Mouse (Mus musculus): ENCODE measurements around the gene BC029722. TPM values are rescaled to one million over a fixed set of nuclear protein-coding genes. Genes with fewer than 3 reads are reported as not detected.

Gene BC029722
- polyA plus RNA-seq, 1 experiment from 2014 or later, result 6.0 TPM

DNA sequence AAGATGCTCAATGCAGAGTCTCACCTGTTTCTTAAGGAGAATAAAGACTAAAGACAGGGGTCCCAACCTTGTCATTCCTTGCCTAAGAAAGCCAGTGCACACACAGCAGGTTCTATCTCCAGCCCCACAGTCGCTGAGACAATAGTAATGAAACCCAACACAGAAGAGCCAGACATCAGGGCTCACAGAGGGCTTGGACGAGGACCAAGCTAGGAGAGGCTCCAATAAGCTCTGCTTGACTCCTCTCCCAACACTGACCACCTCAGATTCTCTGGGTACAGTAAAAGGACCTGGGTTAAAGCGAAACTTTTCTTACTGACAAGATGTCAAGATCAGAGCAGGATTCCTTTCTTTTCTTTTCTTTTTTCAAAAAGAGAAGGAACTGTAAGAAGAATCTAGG, 20.6 kb downstream of the BC029722 start:
- 34% methylated on average over 3 of the region's 3 CpGs for WGBS (ENCODE audit: insufficient replicate concordance)
- Histone ChIP-seq H3K4me3 (no peak overlapping the region), H3K36me3 (no peaks in the 10 kb centered on the region), H3K4me2 (no peak overlapping the region), H3K4me1 (no peaks in the 10 kb centered on the region), H3K9ac (no peak overlapping the region), H3K27me3 (replicated peaks) (peaks cover 45% of the 10 kb centered on the region), H3K27ac (no peak overlapping the region), H3K9me3 (replicated peaks) (no peaks in the 10 kb centered on the region)
- no peak for ATAC-seq

DNA sequence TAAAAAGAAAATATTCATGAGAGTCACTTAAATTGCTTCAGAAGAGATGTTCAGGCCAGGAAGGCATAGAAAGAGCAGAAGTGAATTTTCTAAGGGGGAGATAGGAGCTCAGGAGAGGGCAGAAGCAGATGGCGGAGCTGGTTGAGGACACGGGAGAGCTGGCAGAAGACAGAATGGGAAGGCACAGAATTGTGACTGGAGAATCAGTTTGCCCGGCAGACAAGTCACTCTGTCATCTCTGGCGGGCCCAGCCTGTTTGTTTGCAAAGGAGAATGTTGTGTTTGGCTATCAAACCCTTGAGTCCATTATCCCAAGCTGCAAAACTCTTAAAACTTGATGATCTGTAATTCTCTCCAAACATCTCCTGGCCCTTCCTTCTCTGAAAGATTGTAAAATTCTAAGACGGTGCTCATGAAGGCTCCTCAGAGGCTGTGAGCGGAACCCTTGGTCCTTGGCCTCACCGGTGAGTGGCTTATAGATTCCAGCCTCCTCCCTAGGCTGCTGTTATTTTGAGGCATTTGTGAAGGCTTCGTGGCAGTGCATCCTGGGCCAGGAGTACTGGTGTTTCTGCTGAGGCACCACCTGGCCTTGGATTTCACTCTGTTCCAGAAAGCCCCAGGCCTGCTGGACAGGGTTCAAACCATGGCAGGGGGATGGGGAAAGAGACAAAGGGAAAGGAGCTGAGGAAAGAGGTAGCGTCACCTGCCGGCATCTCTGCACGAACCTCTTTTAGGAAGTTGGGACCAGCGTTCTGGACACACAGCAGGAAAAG, 24.4 kb downstream of the BC029722 start:
- ATAC-seq, result no peak
- H3K4me3 ChIP-seq, result no peak overlapping the region
- 73% methylated on average over 12 of the region's 12 CpGs for WGBS (ENCODE audit: insufficient replicate concordance)
- H3K36me3 ChIP-seq, result no peaks in the 10 kb centered on the region
- H3K27me3 ChIP-seq (replicated peaks), result peaks cover 41% of the 10 kb centered on the region
- no peak overlapping the region for H3K27ac ChIP-seq
- H3K4me2 ChIP-seq, result no peak overlapping the region
- H3K4me1 ChIP-seq, result no peaks in the 10 kb centered on the region
- H3K9me3 ChIP-seq (replicated peaks), result no peaks in the 10 kb centered on the region
- H3K9ac ChIP-seq, result no peak overlapping the region

DNA sequence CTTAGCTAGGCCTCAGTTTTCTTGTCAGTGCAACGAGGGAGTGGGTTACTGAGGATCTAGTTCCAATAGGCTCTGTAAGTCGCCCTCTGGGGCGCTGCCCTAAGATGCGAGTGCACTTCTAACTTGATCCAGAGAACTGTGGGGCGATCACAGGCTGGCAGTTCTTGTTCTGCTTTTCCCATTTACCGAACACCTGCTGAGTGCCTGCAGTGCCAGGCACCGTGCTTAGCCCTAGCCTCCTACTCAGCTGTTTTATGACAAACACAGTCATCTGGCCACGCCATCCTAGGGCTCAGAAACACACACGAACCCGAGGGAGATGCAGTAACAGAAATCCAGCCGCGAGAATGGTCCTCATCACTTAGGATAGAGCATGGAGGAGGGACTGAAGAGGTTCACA, 26.3 kb downstream of the BC029722 start:
- Histone ChIP-seq H3K4me3 (no peak overlapping the region), H3K4me2 (0 out of 2 replicates have a peak overlapping the region, but pooled peaks have one; percentile 0), H3K9ac (no peak overlapping the region), H3K27ac (no peak overlapping the region), H3K4me1 (no peaks in the 10 kb centered on the region), H3K9me3 (replicated peaks) (no peaks in the 10 kb centered on the region), H3K27me3 (replicated peaks) (peaks cover 39% of the 10 kb centered on the region), H3K36me3 (no peaks in the 10 kb centered on the region)
- 37% methylated on average over 12 of the region's 12 CpGs for WGBS (ENCODE audit: insufficient replicate concordance)
- ATAC-seq, result no peak

DNA sequence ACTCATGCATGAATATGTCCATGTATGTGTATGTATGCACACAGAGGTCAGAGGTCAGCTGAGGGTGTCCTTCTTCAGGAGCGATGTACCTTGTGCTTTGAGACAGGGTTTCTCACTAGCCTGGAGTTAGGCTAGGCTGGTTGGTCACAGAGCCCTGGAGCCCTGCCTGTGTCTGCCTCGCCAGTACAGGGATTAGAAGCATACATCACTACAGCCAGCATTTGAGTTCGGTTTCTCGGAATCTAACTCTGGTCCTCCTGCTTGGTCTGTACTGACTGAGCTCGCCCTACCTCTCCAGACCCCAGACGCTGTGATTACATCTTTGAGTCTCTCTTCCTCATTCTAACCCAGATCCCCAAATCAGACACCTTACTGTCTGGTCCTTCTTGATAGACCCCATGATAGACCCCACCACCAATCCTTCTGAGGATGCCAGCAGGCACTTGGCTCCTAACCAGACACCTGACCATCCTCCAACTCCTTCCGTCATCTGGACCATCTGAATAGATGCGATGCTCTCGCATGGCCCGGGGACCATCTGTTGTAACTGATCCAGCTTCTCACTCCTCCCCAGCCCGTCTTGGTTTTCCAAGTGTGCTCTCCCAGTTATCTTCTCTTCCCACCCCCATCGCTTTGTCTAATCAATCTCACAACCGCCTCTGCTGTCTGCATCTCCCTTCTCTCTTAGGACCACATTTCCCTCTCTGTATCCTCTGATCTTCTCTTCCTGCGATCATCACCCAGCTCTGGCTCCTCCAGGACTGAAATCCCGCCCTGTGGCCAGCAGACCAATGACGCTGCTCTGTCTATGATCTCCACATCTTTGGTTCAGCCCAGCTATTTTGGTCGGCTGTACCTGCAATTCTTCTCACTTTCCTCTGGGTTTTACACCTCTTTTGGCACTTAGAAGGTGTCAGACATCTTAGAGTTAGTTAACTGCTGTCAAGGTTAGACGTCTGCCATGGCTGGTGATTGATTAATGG, 31.0 kb downstream of the BC029722 start:
- 50% methylated on average over 18 of the region's 18 CpGs for WGBS (ENCODE audit: insufficient replicate concordance)
- peaks cover 46% of the 10 kb centered on the region for H3K27me3 ChIP-seq (replicated peaks)
- H3K9ac ChIP-seq, result no peak overlapping the region
- H3K36me3 ChIP-seq, result no peaks in the 10 kb centered on the region
- ATAC-seq, result no peak
- H3K4me3 ChIP-seq, result no peak overlapping the region
- H3K27ac ChIP-seq, result no peak overlapping the region
- no peaks in the 10 kb centered on the region for H3K9me3 ChIP-seq (replicated peaks)
- no peaks in the 10 kb centered on the region for H3K4me1 ChIP-seq
- no peak overlapping the region for H3K4me2 ChIP-seq

DNA sequence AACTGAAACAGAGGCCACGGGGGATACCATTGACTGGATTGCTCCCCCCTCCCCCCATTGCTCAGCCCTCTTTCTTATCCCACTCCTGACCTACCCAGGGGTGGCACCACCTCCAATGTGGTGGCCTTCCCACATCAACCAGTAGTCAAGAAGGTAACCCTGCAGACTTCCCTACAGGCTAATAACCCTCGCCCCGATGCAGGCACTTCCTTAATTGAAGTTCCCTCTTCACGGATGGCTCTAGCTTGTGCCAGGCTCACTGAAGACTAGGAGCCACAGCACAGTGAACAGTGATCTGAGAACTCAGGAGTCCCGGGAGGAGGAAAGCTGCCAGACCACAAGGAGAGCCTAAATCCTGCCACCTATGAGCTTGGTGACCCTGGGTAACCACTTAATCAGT, 32.3 kb downstream of the BC029722 start:
- Histone ChIP-seq H3K27me3 (replicated peaks) (peaks cover 52% of the 10 kb centered on the region), H3K4me1 (no peaks in the 10 kb centered on the region), H3K36me3 (no peaks in the 10 kb centered on the region), H3K4me2 (no peak overlapping the region), H3K27ac (no peak overlapping the region), H3K4me3 (no peak overlapping the region), H3K9ac (no peak overlapping the region), H3K9me3 (replicated peaks) (no peaks in the 10 kb centered on the region)
- WGBS (ENCODE audit: insufficient replicate concordance), result 33% methylated on average over 5 of the region's 5 CpGs
- no peak for ATAC-seq

DNA sequence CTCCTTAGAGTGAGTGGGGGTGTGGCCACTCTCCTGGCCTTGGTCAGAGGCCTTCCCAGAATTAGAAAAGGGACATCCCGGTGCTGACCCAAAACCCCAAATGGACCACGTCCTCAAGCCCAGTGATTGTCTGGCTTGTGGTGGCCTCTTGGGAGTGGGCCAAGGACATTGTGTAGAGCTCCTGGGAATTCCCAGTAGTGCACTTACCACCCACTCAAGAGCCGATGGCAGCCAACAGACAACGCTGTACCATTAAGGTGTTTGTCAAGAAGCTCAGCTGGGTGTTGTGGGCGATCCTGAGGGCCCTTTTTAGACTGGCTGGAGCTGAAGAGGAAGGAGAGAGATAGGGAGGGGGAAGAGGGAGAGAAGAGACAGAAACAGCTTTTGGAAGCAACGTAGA, 34.7 kb downstream of the BC029722 start:
- Histone ChIP-seq H3K36me3 (no peaks in the 10 kb centered on the region), H3K4me3 (no peak overlapping the region), H3K27me3 (replicated peaks) (peaks cover 45% of the 10 kb centered on the region), H3K4me1 (no peaks in the 10 kb centered on the region), H3K9ac (no peak overlapping the region), H3K4me2 (no peak overlapping the region), H3K27ac (no peak overlapping the region), H3K9me3 (replicated peaks) (no peaks in the 10 kb centered on the region)
- 65% methylated on average over 6 of the region's 6 CpGs for WGBS (ENCODE audit: insufficient replicate concordance)
- ATAC-seq, result no peak

DNA sequence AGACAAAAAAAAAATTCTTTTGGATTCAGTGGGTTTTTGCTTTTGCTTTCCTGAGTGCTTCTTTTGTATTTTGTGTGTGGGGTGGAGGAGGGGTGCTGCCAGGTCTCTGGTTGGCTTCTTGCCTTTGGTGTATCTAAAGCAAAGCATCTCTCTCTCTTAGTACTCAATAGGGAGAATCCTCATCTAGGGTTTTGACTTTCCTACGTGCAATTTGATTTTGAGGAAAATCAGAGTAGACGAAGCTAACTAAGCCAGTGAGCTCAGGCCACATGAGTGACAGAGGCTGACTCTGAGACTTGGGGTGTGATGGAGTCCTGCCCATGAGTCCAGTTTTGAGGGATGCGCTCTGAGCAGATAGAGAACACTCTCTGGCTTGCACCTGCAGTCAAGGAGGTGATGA, 39.7 kb downstream of the BC029722 start:
- no peak overlapping the region for H3K27ac ChIP-seq
- H3K27me3 ChIP-seq (replicated peaks), result peaks cover 57% of the 10 kb centered on the region
- H3K4me3 ChIP-seq, result no peak overlapping the region
- no peak for ATAC-seq
- H3K9ac ChIP-seq, result no peak overlapping the region
- H3K36me3 ChIP-seq, result no peaks in the 10 kb centered on the region
- 65% methylated on average over 3 of the region's 3 CpGs for WGBS (ENCODE audit: insufficient replicate concordance)
- H3K4me1 ChIP-seq, result peaks cover 9% of the 10 kb centered on the region; the same call in 1 of the 2 replicates
- no peak overlapping the region for H3K4me2 ChIP-seq
- no peaks in the 10 kb centered on the region for H3K9me3 ChIP-seq (replicated peaks)

DNA sequence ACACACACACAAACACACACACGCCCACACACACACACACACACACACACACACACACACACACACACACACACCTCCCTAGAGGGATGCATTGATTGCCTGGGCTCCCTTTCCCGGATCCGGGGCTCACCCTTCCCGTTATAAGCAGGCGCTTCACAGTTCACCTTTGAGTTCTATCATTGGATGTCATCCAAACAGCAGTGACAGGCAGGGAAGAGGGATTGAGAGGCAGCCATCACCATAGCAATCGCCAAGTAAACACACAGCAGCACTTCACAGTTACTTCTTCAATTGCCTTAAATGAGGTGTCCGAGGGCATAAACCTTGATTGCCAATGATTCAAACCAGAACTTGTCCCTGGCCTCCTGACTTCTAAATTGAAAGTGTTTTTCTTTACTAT, 40.2 kb downstream of the BC029722 start:
- no peak overlapping the region for H3K4me3 ChIP-seq
- no peak overlapping the region for H3K9ac ChIP-seq
- 44% methylated on average over 6 of the region's 7 CpGs for WGBS (ENCODE audit: insufficient replicate concordance)

DNA sequence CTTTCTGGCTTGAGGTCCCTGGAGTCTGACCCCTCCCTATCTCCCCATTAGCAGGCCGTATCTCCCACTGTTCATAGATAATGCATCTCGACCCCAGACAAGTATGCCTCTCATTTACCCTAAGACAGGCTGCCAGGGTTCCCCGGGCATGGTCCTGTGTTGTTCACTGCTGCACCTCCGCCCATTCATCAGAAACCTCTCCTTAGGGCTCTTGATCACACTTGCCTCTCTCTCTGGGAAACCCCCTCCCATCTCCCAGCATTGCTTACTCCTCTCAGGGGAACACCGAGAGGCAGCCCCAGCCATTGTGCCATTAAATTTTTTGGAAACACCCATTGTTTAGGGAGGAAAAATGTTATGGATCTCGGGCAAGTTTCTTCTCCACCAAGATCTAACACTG, 41.2 kb downstream of the BC029722 start:
- Histone ChIP-seq H3K4me3 (no peak overlapping the region), H3K36me3 (no peaks in the 10 kb centered on the region), H3K9me3 (replicated peaks) (no peaks in the 10 kb centered on the region), H3K4me2 (no peak overlapping the region), H3K4me1 (peaks cover 9% of the 10 kb centered on the region; the same call in 1 of the 2 replicates), H3K27ac (no peak overlapping the region), H3K27me3 (replicated peaks) (peaks cover 72% of the 10 kb centered on the region), H3K9ac (no peak overlapping the region)
- WGBS (ENCODE audit: insufficient replicate concordance), result 50% methylated on average over 6 of the region's 6 CpGs
- ATAC-seq, result no peak

More for the DNA sequence above, 40.2 kb downstream of the BC029722 start:
- peaks cover 9% of the 10 kb centered on the region; the same call in 1 of the 2 replicates for H3K4me1 ChIP-seq
- ATAC-seq, result no peak
- H3K36me3 ChIP-seq, result no peaks in the 10 kb centered on the region
- no peak overlapping the region for H3K4me2 ChIP-seq
- H3K27ac ChIP-seq, result no peak overlapping the region
- H3K27me3 ChIP-seq (replicated peaks), result peaks cover 62% of the 10 kb centered on the region
- H3K9me3 ChIP-seq (replicated peaks), result no peaks in the 10 kb centered on the region

DNA sequence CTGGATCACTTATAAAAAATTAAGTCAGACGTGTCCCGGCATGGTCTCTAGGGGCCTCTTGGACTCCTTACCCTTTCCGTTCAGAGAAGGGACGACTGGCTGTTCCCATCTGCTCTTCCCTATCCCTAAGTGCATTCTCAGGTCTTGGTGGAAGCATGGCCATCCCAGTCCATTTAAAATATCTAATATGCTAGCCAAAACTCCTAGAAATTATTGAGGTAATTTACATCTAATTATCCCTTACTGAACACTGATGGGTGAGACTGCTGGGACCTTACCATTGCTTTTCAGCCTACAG, 41.6 kb downstream of the BC029722 start:
- H3K27ac ChIP-seq, result no peak overlapping the region
- ATAC-seq, result no peak
- H3K4me2 ChIP-seq, result no peak overlapping the region
- peaks cover 73% of the 10 kb centered on the region for H3K27me3 ChIP-seq (replicated peaks)
- H3K4me1 ChIP-seq, result peaks cover 9% of the 10 kb centered on the region; the same call in 1 of the 2 replicates
- H3K4me3 ChIP-seq, result no peak overlapping the region
- H3K9ac ChIP-seq, result no peak overlapping the region
- 69% methylated on average over 4 of the region's 4 CpGs for WGBS (ENCODE audit: insufficient replicate concordance)
- H3K9me3 ChIP-seq (replicated peaks), result no peaks in the 10 kb centered on the region
- H3K36me3 ChIP-seq, result no peaks in the 10 kb centered on the region

DNA sequence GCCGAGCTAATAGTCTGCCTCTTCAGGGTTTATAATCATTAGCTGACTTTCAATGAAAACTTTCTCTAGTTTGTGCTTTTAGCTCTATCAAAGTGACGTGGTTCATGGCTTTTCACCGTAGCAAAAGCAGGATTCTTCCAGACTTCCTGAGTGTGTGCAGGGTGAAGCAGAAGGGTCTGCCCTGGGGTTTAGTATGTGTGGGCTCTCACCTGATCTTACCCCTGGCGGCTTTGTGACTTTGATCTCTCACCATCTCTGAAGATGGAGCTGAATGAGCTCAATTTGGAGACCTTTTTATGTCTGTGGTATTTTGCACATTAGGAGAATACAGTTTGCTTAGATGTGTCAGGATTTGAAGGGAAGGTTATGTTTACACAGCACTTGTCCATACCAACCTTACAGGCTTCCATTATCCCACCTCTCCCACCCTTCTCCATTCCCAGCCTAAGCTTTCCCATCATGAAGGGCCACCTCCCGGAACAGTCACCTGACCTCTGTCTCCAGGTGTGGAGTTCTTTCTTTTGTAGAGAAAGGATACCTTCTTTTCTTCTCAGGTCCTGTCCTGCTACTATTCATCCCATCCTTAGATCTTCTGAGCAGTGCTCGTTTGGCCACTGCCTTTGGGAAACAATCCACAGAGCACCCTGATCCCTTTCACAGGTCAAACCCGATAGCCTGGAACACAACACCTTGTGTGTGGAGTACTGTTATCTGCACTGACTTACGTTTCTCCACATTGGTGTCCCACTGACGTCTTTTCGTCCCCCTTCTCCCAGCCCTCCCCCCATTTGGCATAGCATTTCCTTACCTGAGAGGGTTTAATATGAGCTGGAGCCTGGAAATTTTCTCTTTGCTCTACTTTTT, 42.2 kb downstream of the BC029722 start:
- H3K27me3 ChIP-seq (replicated peaks), result peaks cover 77% of the 10 kb centered on the region
- H3K4me3 ChIP-seq, result no peak overlapping the region
- no peaks in the 10 kb centered on the region for H3K36me3 ChIP-seq
- H3K4me2 ChIP-seq, result no peak overlapping the region
- ATAC-seq, result no peak
- 57% methylated on average over 10 of the region's 10 CpGs for WGBS (ENCODE audit: insufficient replicate concordance)
- H3K9ac ChIP-seq, result no peak overlapping the region
- H3K27ac ChIP-seq, result no peak overlapping the region
- peaks cover 9% of the 10 kb centered on the region; the same call in 1 of the 2 replicates for H3K4me1 ChIP-seq
- no peaks in the 10 kb centered on the region for H3K9me3 ChIP-seq (replicated peaks)

All from liver, embryonic 12.5 days (tissue).